Mouse (Mus musculus): ENCODE measurements around the gene Cmtm8. TPM values are rescaled to one million over a fixed set of nuclear protein-coding genes. Genes with fewer than 3 reads are reported as not detected.

Gene Cmtm8
- total RNA-seq, 1 experiment = 1.8 TPM

DNA sequence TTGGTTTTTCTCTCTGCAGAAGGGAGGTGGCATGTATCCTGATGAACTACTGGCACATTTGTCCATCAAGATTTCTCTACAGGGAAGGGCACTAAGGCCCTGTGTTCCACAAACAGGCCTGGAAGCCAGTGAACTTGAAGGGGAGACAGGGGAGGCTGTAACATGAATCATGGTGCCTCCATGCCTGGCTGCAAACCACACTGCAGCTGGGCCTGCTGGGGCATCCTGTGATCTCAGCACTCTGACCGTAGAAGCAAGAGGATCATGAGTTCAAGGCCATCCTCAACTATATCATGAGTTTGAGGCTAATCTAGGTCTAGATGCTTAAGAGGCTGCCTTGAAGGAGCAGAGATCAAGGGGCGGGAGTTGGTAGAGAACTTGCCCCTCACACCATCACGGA is 67.6 kb downstream of the Cmtm8 start:
- no peak for DNase-seq (ENCODE audit: low read depth, low spot score)
- Histone ChIP-seq H3K4me3 (ENCODE audit: insufficient read depth in 1 of 2, low read depth in 1 of 2, low read length in 2 of 2, poor library complexity in 1 of 2, severe bottlenecking in 1 of 2) (no peak overlapping the region), H3K36me3 (ENCODE audit: control insufficient read depth, insufficient read depth, low read length, poor library complexity, severe bottlenecking) (peaks cover 12% of the 10 kb centered on the region), H3K27ac (ENCODE audit: insufficient read depth, low read depth, low read length, poor library complexity, severe bottlenecking) (no peak overlapping the region), H3K4me1 (ENCODE audit: control insufficient read depth in 2 of 2, insufficient read depth in 2 of 2, low read length in 2 of 2, poor library complexity in 1 of 2) (peaks cover 4 to 11% of the 10 kb centered on the region in 2 experiments; a peak in 3 of 4 replicates), H3K9me3 (ENCODE audit: control insufficient read depth, insufficient read depth, low read depth, low read length) (no peaks in the 10 kb centered on the region), H3K9ac (ENCODE audit: insufficient read depth, low read depth, low read length, poor library complexity, severe bottlenecking) (no peak overlapping the region)
- in situ Hi-C loops (cut with MboI; ENCODE audit: low sequenced_read_pairs in 2 of 2, unreplicated experiment in 2 of 2) = no loop called here
- no peak for TF ChIP-seq MAFK (IDR thresholded peaks at IDR 0.05; ENCODE audit: insufficient read depth, low read depth, low read length)
- TF ChIP-seq ZNF384 (IDR thresholded peaks at IDR 0.05; ENCODE audit: low read depth, low read length) = no peak
- TF ChIP-seq CHD2 (IDR thresholded peaks at IDR 0.05; ENCODE audit: low read depth, low read length) = no peak
- TF ChIP-seq HCFC1 (IDR thresholded peaks at IDR 0.05; ENCODE audit: borderline replicate concordance, insufficient read depth, low read length) = no peak
- no peak for TF ChIP-seq ZC3H11A (IDR thresholded peaks at IDR 0.05; ENCODE audit: borderline replicate concordance, low read depth, low read length)

DNA sequence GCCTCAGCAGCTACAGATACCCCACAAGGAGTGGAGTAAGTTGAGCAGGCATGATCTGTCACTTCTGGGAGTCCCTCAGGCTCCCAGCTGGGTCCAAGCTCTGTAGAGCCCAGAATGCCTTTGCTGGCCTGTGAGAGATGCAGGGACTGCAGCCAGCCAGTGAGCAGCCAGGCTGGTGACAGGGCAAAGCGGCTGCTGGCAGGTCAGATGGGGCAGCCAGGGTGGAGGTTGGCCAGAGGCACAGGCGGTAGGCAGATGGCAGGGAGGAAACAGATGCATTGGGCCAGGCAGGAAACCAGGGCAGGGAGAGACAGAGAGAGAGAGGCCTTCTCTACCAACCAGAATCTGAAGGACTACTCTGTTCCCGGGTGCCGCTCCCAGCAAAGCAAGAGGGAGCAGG is 68.7 kb downstream of the Cmtm8 start:
- H3K27ac ChIP-seq (ENCODE audit: insufficient read depth, low read depth, low read length, poor library complexity, severe bottlenecking) = no peak overlapping the region
- no peak overlapping the region for H3K9ac ChIP-seq (ENCODE audit: insufficient read depth, low read depth, low read length, poor library complexity, severe bottlenecking)
- in situ Hi-C loops (cut with MboI; ENCODE audit: low sequenced_read_pairs in 2 of 2, unreplicated experiment in 2 of 2) = no loop called here
- H3K36me3 ChIP-seq (ENCODE audit: control insufficient read depth, insufficient read depth, low read length, poor library complexity, severe bottlenecking) = peaks cover 12% of the 10 kb centered on the region
- H3K9me3 ChIP-seq (ENCODE audit: control insufficient read depth, insufficient read depth, low read depth, low read length) = no peaks in the 10 kb centered on the region
- no peak for TF ChIP-seq ZNF384 (IDR thresholded peaks at IDR 0.05; ENCODE audit: low read depth, low read length)
- no peak for TF ChIP-seq ZC3H11A (IDR thresholded peaks at IDR 0.05; ENCODE audit: borderline replicate concordance, low read depth, low read length)
- no peak for TF ChIP-seq CHD2 (IDR thresholded peaks at IDR 0.05; ENCODE audit: low read depth, low read length)
- H3K4me3 ChIP-seq (ENCODE audit: insufficient read depth in 1 of 2, low read depth in 1 of 2, low read length in 2 of 2, poor library complexity in 1 of 2, severe bottlenecking in 1 of 2) = no peak overlapping the region
- DNase-seq (ENCODE audit: low read depth, low spot score) = no peak
- peaks cover 4 to 11% of the 10 kb centered on the region in 2 experiments; a peak in 3 of 4 replicates for H3K4me1 ChIP-seq (ENCODE audit: control insufficient read depth in 2 of 2, insufficient read depth in 2 of 2, low read length in 2 of 2, poor library complexity in 1 of 2)

- H3K4me1 ChIP-seq (ENCODE audit: control insufficient read depth in 2 of 2, insufficient read depth in 2 of 2, low read length in 2 of 2, poor library complexity in 1 of 2) = peaks cover 4 to 8% of the 10 kb centered on the region in 2 experiments; a peak in 3 of 4 replicates
- DNase-seq (ENCODE audit: low read depth, low spot score) = no peak
- peaks cover 12% of the 10 kb centered on the region for H3K36me3 ChIP-seq (ENCODE audit: control insufficient read depth, insufficient read depth, low read length, poor library complexity, severe bottlenecking)
- no peak overlapping the region for H3K27ac ChIP-seq (ENCODE audit: insufficient read depth, low read depth, low read length, poor library complexity, severe bottlenecking)
- no peak for TF ChIP-seq ZC3H11A (IDR thresholded peaks at IDR 0.05; ENCODE audit: borderline replicate concordance, low read depth, low read length)
- TF ChIP-seq MAFK (IDR thresholded peaks at IDR 0.05; ENCODE audit: insufficient read depth, low read depth, low read length) = no peak
- TF ChIP-seq CHD2 (IDR thresholded peaks at IDR 0.05; ENCODE audit: low read depth, low read length) = no peak
- TF ChIP-seq HCFC1 (IDR thresholded peaks at IDR 0.05; ENCODE audit: borderline replicate concordance, insufficient read depth, low read length) = no peak
- no peak for TF ChIP-seq ZNF384 (IDR thresholded peaks at IDR 0.05; ENCODE audit: low read depth, low read length)
- H3K9ac ChIP-seq (ENCODE audit: insufficient read depth, low read depth, low read length, poor library complexity, severe bottlenecking) = no peak overlapping the region
- no peak overlapping the region for H3K4me3 ChIP-seq (ENCODE audit: insufficient read depth in 1 of 2, low read depth in 1 of 2, low read length in 2 of 2, poor library complexity in 1 of 2, severe bottlenecking in 1 of 2)
- no peaks in the 10 kb centered on the region for H3K9me3 ChIP-seq (ENCODE audit: control insufficient read depth, insufficient read depth, low read depth, low read length)
- in situ Hi-C loops (cut with MboI; ENCODE audit: low sequenced_read_pairs in 2 of 2, unreplicated experiment in 2 of 2) = no loop called here
Measured at GRCm38 (mm10) chr9:114774629-114775028, 69.3 kb downstream of the Cmtm8 start.

GRCm38 (mm10) chr9:114771565-114771964 is 72.4 kb downstream of the Cmtm8 start:
- Histone ChIP-seq H3K9ac (ENCODE audit: insufficient read depth, low read depth, low read length, poor library complexity, severe bottlenecking) (no peak overlapping the region), H3K27ac (ENCODE audit: insufficient read depth, low read depth, low read length, poor library complexity, severe bottlenecking) (no peak overlapping the region), H3K4me1 (ENCODE audit: control insufficient read depth in 2 of 2, insufficient read depth in 2 of 2, low read length in 2 of 2, poor library complexity in 1 of 2) (peaks cover 2 to 12% of the 10 kb centered on the region in 2 experiments; a peak in 3 of 4 replicates), H3K9me3 (ENCODE audit: control insufficient read depth, insufficient read depth, low read depth, low read length) (no peaks in the 10 kb centered on the region), H3K4me3 (ENCODE audit: insufficient read depth in 1 of 2, low read depth in 1 of 2, low read length in 2 of 2, poor library complexity in 1 of 2, severe bottlenecking in 1 of 2) (no peak overlapping the region), H3K36me3 (ENCODE audit: control insufficient read depth, insufficient read depth, low read length, poor library complexity, severe bottlenecking) (peaks cover 9% of the 10 kb centered on the region)
- in situ Hi-C loops (cut with MboI; ENCODE audit: low sequenced_read_pairs in 2 of 2, unreplicated experiment in 2 of 2) = no loop called here
- TF ChIP-seq HCFC1 (IDR thresholded peaks at IDR 0.05; ENCODE audit: borderline replicate concordance, insufficient read depth, low read length) = no peak
- DNase-seq (ENCODE audit: low read depth, low spot score) = no peak

- Histone ChIP-seq H3K36me3 (ENCODE audit: control insufficient read depth, insufficient read depth, low read length, poor library complexity, severe bottlenecking) (peaks cover 9% of the 10 kb centered on the region), H3K27ac (ENCODE audit: insufficient read depth, low read depth, low read length, poor library complexity, severe bottlenecking) (no peak overlapping the region), H3K9me3 (ENCODE audit: control insufficient read depth, insufficient read depth, low read depth, low read length) (no peaks in the 10 kb centered on the region), H3K4me3 (ENCODE audit: insufficient read depth in 1 of 2, low read depth in 1 of 2, low read length in 2 of 2, poor library complexity in 1 of 2, severe bottlenecking in 1 of 2) (no peak overlapping the region), H3K9ac (ENCODE audit: insufficient read depth, low read depth, low read length, poor library complexity, severe bottlenecking) (no peak overlapping the region), H3K4me1 (ENCODE audit: control insufficient read depth in 2 of 2, insufficient read depth in 2 of 2, low read length in 2 of 2, poor library complexity in 1 of 2) (peaks cover 2 to 9% of the 10 kb centered on the region in 2 experiments; a peak in 3 of 4 replicates)
- no peak for DNase-seq (ENCODE audit: low read depth, low spot score)
- in situ Hi-C loops (cut with MboI; ENCODE audit: low sequenced_read_pairs in 2 of 2, unreplicated experiment in 2 of 2) = no loop called here
- no peak for TF ChIP-seq MAFK (IDR thresholded peaks at IDR 0.05; ENCODE audit: insufficient read depth, low read depth, low read length)
- no peak for TF ChIP-seq ZNF384 (IDR thresholded peaks at IDR 0.05; ENCODE audit: low read depth, low read length)
- no peak for TF ChIP-seq CHD2 (IDR thresholded peaks at IDR 0.05; ENCODE audit: low read depth, low read length)
- TF ChIP-seq ZC3H11A (IDR thresholded peaks at IDR 0.05; ENCODE audit: borderline replicate concordance, low read depth, low read length) = no peak
- TF ChIP-seq HCFC1 (IDR thresholded peaks at IDR 0.05; ENCODE audit: borderline replicate concordance, insufficient read depth, low read length) = no peak
Measured at GRCm38 (mm10) chr9:114770224-114770623, 73.7 kb downstream of the Cmtm8 start.

All from ES-E14 (cell line).